Mouse (Mus musculus): ENCODE data around the gene Myo10.

The Myo10 gene

GRCm38 (mm10) chr15:25653680-25654079 lies 31.4 kb downstream of the Myo10 start:
- DNase-seq = no peak

- no peak for DNase-seq
These were observed 40.7 kb downstream of the Myo10 start for GRCm38 (mm10) chr15:25662833-25663519.

GRCm38 (mm10) chr15:25669283-25670247 lies 47.2 kb downstream of the Myo10 start:
- no peak for DNase-seq

- no peak for DNase-seq
These were observed 51.1 kb downstream of the Myo10 start for GRCm38 (mm10) chr15:25673231-25673980.

GRCm38 (mm10) chr15:25674099-25674931 lies 52.0 kb downstream of the Myo10 start:
- DNase-seq = no peak

- DNase-seq = no peak
These were observed 52.6 kb downstream of the Myo10 start for GRCm38 (mm10) chr15:25674932-25675250.

GRCm38 (mm10) chr15:25675359-25675758 lies 53.0 kb downstream of the Myo10 start:
- DNase-seq = no peak

- DNase-seq = no peak
These were observed 53.9 kb downstream of the Myo10 start for GRCm38 (mm10) chr15:25676056-25676785.

- DNase-seq = peak; percentile 39
These were observed 56.8 kb downstream of the Myo10 start for GRCm38 (mm10) chr15:25679081-25679480.

GRCm38 (mm10) chr15:25679616-25680015 lies 57.3 kb downstream of the Myo10 start:
- DNase-seq = no peak

- no peak for DNase-seq
These were observed 58.0 kb downstream of the Myo10 start for GRCm38 (mm10) chr15:25680269-25680818.

- DNase-seq = no peak
These were observed 60.7 kb downstream of the Myo10 start for GRCm38 (mm10) chr15:25682953-25683507.

- DNase-seq = peak; percentile 74
These were observed 62.9 kb downstream of the Myo10 start for GRCm38 (mm10) chr15:25685186-25685585.

- peak; percentile 97 for DNase-seq
These were observed 66.3 kb downstream of the Myo10 start for GRCm38 (mm10) chr15:25688424-25689283.

GRCm38 (mm10) chr15:25689477-25689876 lies 67.2 kb downstream of the Myo10 start:
- peak; percentile 85 for DNase-seq

- peak; percentile 58 for DNase-seq
These were observed 67.9 kb downstream of the Myo10 start for GRCm38 (mm10) chr15:25690066-25690745.

- peak; percentile 68 for DNase-seq
These were observed 68.4 kb downstream of the Myo10 start for GRCm38 (mm10) chr15:25690746-25691105.

- peak; percentile 44 for DNase-seq
These were observed 70.1 kb downstream of the Myo10 start for GRCm38 (mm10) chr15:25692254-25692950.

GRCm38 (mm10) chr15:25693708-25694107 lies 71.4 kb downstream of the Myo10 start:
- peak; percentile 53 for DNase-seq
